Mouse (Mus musculus) right cerebral cortex, postnatal 25 days (tissue): ENCODE measurements around the gene Olfr205.
"Not testable (repeated sequence)": the region's sequence is repeated elsewhere in the genome, so short reads cannot be mapped to it uniquely, and the experiment has no call there.

ENCODE experiments used
- DNase-seq: peaks from one replicate; pipeline ENCODE4 v3.0.0; 2022

Gene Olfr205

DNA sequence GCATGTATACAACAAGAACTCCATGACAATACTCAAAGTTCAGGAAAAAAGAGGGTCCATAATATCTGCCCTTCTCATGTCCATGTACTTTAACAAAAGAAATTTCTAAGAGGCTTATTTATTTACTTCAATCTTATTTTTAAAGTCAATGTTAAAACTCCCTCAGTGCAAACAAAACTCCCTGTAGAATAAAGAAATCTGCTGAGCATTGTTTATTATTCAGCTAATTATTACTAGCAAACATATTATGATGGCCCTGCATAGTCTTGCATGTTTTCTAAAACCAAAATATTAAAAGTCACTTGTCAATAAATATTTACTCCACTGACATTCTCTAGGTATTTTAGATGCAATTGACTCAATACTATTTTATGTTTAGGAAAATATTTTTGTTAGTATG, at the start of gene Olfr205:
TSS of gene Olfr205 (minus strand) at position 101 of the 400 bp plus-strand sequence.
- no peak for DNase-seq

DNA sequence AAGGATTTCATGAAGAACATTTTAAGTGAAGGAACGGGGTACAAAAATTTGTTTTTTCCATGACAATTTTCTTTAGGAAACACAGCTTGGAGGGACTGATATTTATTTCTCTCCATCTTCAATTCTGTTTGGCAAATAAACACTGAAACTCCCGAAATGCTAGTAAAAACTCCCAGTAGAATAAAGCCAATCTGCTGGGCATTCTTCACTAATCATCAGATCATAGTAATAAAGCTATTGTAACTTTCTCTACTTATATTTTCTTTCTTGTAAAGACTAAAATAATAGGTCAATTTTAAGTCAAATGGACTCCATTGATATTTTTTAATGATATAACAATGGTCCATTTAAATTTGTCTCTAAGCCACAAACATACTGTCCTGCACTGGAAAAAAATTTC, 33.0 kb upstream of the Olfr205 start, which contains the start of gene Olfr209:
TSS of gene Olfr209 (minus strand) at position 101 of the 400 bp plus-strand sequence.
- DNase-seq: no peak

DNA sequence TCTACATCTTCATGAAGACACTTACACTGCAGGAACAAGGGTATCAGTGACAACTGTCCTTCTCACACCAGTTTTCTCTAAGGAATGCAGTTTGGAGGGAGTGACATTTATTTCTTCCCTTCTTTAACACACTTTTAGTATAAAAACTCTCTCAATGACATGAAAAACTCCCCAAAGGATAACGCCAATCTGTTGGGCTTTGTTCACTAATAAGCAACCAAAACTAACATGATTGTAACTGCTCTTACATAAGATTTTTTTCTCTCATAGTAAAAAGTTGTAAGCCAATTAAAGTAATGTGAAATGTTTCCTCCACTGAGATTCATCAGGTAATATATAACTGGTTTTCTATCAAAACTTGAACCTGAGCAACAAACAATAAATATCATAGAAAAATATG, 18.2 kb upstream of the Olfr205 start, which contains the start of gene Olfr206:
TSS of gene Olfr206 (minus strand) at position 101 of the 400 bp plus-strand sequence.
- DNase-seq: no peak

DNA sequence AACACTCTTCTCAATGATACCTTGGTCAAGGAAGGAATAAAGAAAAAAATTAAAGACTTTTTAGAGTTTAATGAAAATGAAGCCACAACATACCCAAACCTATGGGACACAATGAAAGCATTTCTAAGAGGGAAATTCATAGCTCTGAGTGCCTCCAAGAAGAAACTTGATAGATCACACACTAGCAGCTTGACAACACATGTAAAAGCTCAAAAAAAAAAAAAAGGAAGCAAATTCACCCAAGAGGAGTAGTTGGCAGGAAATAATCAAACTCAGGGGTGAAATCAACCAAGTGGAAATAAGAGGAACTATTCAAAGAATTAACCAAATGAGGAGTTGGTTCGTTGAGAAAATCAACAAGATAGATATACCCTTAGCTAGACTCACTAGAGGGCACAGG, 7.7 kb downstream of the Olfr205 start:
- DNase-seq: not testable (repeated sequence)

DNA sequence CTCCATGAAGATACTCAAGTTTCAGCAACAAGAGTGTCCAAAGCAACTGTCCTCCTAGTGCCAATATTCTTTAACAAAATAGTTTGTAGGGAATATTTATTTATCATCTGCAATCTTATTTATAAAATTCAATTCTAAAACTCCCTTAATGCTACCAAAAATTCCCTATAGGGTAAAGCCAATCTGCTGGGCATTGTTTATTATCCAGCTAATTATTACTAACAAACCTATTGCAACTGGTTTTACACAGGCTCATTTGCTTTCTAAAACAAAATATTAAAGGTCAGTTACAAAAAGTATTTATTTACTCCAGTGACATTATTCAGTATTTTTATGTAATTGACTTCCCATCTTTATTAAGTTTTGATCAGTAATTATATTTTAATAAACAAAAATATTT, 12.8 kb downstream of the Olfr205 start, which contains the start of gene Olfr204:
TSS of gene Olfr204 (minus strand) at position 101 of the 400 bp plus-strand sequence.
- no peak for DNase-seq

DNA sequence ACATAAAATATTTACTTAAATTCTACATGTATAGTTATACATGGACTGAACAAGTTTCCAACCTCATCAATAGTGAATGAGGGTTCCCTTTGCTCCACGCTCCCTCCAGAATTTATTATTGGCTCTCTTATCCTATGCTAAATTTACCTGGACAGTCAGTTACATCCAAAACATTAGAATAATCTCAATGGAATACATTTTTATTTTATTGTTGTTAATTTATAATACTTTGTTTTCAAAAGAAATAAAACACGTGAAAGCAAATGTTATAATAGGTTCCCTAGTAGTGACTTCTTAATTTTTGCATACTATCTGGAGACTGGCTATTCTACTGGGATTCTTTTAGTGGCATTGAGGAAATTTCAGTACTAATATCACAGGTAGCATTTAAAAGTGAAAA, 32.4 kb downstream of the Olfr205 start, which contains the start of gene Olfr203:
TSS of gene Olfr203 (plus strand) at position 301 of the 400 bp plus-strand sequence.
- no peak for DNase-seq

DNA sequence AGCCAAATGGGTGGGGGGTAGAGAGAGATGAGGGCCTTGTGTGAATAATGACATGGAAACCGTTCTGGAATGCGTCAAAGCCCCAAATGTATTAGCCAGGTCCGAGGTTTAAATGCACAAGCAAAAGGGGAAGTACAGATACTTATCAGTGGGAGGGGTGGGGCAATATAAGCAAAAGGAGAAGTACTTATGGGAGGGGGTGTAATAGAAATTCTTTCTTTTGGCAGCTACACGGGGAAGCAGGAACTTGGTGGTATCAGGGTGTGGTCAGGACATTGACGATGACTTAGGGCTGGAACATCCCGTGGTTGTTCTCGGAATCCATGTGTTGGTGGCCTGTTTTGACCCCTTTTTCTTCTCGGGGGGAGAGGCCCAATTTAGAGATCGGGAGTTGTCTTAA, 43.4 kb downstream of the Olfr205 start:
- not testable (repeated sequence) for DNase-seq

DNA sequence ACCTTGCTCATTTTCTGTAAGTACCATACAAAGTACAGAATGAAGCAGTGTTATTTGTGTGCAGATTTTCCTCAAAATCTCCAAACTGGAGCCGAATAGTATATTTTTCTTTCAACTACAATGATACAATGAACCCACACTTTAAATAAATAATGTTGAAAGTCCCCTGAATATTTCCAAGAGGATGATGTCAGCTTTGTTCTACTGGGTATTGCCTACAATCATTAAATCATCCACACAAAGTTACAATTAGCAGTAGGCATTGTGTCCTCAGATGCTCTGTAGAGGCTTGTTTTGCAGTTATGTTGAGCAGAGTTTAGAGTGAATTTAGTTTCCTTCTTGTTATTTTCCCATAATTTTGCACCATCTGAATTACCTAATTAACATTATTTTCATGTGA, 44.2 kb downstream of the Olfr205 start, which contains the start of gene Olfr202:
TSS of gene Olfr202 (minus strand) at position 101 of the 400 bp plus-strand sequence.
- DNase-seq: no peak

DNA sequence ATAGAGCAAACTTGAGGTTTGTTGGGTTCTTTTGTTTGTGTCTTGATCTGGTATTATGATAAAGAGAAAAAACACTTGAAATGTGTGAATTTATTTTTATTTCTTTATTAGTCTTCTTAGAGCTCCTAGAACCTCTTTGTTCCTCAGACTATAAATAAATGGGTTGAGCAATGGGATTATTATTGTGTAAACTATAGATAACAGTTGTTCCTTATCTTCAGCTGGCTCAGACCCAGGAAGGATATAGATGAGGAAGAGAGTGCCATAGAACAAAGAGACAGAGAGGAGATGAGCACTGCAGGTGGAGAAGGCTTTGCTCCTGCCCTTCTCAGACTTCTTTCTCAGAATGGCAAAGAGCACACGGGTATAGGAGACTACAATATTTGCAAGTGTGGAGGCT, 47.5 kb downstream of the Olfr205 start:
- DNase-seq: no peak

DNA sequence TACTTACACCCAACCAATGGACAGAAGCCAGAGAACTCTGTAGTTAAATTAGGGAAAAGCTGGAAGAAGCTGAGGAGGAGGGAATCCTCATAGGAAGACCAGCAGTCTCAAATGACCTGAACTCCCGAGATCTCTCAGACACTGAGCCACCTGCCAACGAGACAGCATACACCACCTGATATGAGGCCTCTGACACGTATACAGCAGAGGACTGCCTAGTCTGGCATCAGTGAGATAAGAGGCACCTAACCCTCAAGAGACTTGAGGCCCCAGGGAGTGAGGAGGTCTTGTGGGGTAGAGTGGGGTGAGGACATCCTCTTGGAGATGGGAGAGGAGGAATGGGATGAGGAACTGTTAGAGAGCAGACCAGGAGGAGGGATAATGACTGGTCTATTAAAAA, 50.4 kb downstream of the Olfr205 start:
- DNase-seq: no peak
